Mouse (Mus musculus): ENCODE data around the gene Hoxa7.

Gene Hoxa7

GRCm38 (mm10) chr6:52221337-52221992 lies at the start of gene Hoxa7:
Gene Hoxa7, minus strand, starts transcription at chr6:52221854.
- ATAC-seq (ENCODE audit: low TSS enrichment), result peak; percentile 78

- peak; percentile 88 for ATAC-seq (ENCODE audit: low TSS enrichment)
These were observed 49.1 kb upstream of the Hoxa7 start for GRCm38 (mm10) chr6:52270494-52271480.

- ATAC-seq (ENCODE audit: low TSS enrichment), result no peak
These were observed 47.1 kb upstream of the Hoxa7 start for GRCm38 (mm10) chr6:52268756-52269155.

- ATAC-seq (ENCODE audit: low TSS enrichment), result no peak
These were observed 46.7 kb upstream of the Hoxa7 start for GRCm38 (mm10) chr6:52268341-52268740.

- ATAC-seq (ENCODE audit: low TSS enrichment), result no peak
These were observed 46.0 kb upstream of the Hoxa7 start for GRCm38 (mm10) chr6:52267691-52268090.

- ATAC-seq (ENCODE audit: low TSS enrichment), result no peak
These were observed 45.6 kb upstream of the Hoxa7 start for GRCm38 (mm10) chr6:52267221-52267620.

- no peak for ATAC-seq (ENCODE audit: low TSS enrichment)
These were observed 45.0 kb upstream of the Hoxa7 start for GRCm38 (mm10) chr6:52266666-52266985.

GRCm38 (mm10) chr6:52265913-52266665 lies 44.4 kb upstream of the Hoxa7 start:
- ATAC-seq (ENCODE audit: low TSS enrichment), result no peak

GRCm38 (mm10) chr6:52265306-52265912 lies 43.8 kb upstream of the Hoxa7 start:
- ATAC-seq (ENCODE audit: low TSS enrichment), result no peak

- ATAC-seq (ENCODE audit: low TSS enrichment), result no peak
These were observed 42.6 kb upstream of the Hoxa7 start for GRCm38 (mm10) chr6:52264106-52264790.

GRCm38 (mm10) chr6:52263321-52263585 lies 41.6 kb upstream of the Hoxa7 start:
- no peak for ATAC-seq (ENCODE audit: low TSS enrichment)

GRCm38 (mm10) chr6:52262463-52263320 lies 41.0 kb upstream of the Hoxa7 start:
- no peak for ATAC-seq (ENCODE audit: low TSS enrichment)

GRCm38 (mm10) chr6:52261751-52262462 lies 40.3 kb upstream of the Hoxa7 start:
- no peak for ATAC-seq (ENCODE audit: low TSS enrichment)

- no peak for ATAC-seq (ENCODE audit: low TSS enrichment)
These were observed 39.3 kb upstream of the Hoxa7 start, which contains the start of gene Hoxa13 for GRCm38 (mm10) chr6:52260654-52261575. Gene Hoxa13, minus strand, starts transcription at chr6:52260880.

- no peak for ATAC-seq (ENCODE audit: low TSS enrichment)
These were observed 38.2 kb upstream of the Hoxa7 start for GRCm38 (mm10) chr6:52259811-52260261.

GRCm38 (mm10) chr6:52259081-52259790 lies 37.6 kb upstream of the Hoxa7 start:
- no peak for ATAC-seq (ENCODE audit: low TSS enrichment)

GRCm38 (mm10) chr6:52256956-52257355 lies 35.3 kb upstream of the Hoxa7 start:
- ATAC-seq (ENCODE audit: low TSS enrichment), result no peak
